Mouse (Mus musculus) myocyte (in vitro differentiated cells): ENCODE data around the gene Tmeff1. TPM values are rescaled to one million over a fixed set of nuclear protein-coding genes. Genes with fewer than 3 reads are reported as not detected.

Source experiments
- H3K27me3 ChIP-seq: one replicate; pipeline ENCODE4 v1.6.1; 2011; ENCODE audit not compliant: control insufficient read depth, insufficient read depth, insufficient read length
- H3K36me3 ChIP-seq: one replicate; pipeline ENCODE4 v1.6.1; 2011; ENCODE audit not compliant: control insufficient read depth, insufficient read depth
- H3K4me2 ChIP-seq: one replicate; pipeline ENCODE4 v1.6.1; 2011; ENCODE audit warnings: low read depth, control low read depth
- H3K4me3 ChIP-seq: one replicate; pipeline ENCODE4 v1.5.1; 2011; ENCODE audit warnings: mild to moderate bottlenecking, control low read depth, moderate library complexity
- H3K79me2 ChIP-seq: one replicate; pipeline ENCODE4 v1.6.1; 2011; ENCODE audit not compliant: control insufficient read depth, insufficient read depth
- H3ac ChIP-seq: one replicate; pipeline ENCODE4 v1.6.1; 2011; ENCODE audit not compliant: control insufficient read depth, insufficient read length
- CEBPB ChIP-seq: IDR thresholded peaks from 2 replicates; pipeline ENCODE4 v1.6.1; 2011; ENCODE audit warnings: mild to moderate bottlenecking, moderate library complexity; ENCODE audit not compliant: poor library complexity, insufficient read depth, severe bottlenecking
- E2F4 ChIP-seq: IDR thresholded peaks from one replicate; pipeline ENCODE4 v1.6.1; 2011; ENCODE audit warnings: mild to moderate bottlenecking, control low read depth, moderate library complexity; ENCODE audit not compliant: insufficient read depth
- MAX ChIP-seq: IDR thresholded peaks from one replicate; pipeline ENCODE4 v1.6.1; 2011; ENCODE audit warnings: low read depth, mild to moderate bottlenecking, control low read depth
- MYOD1 ChIP-seq, 3 experiments: IDR thresholded peaks; one replicate each; pipeline ENCODE4 v1.6.1; 2011; ENCODE audit warnings: control low read depth in 2 of 3, low read depth in 2 of 3, mild to moderate bottlenecking in 2 of 3, moderate library complexity in 1 of 3; ENCODE audit not compliant: insufficient read length in 2 of 3, control insufficient read depth in 1 of 3
- MYOG ChIP-seq, 3 experiments: IDR thresholded peaks; one replicate each; pipeline ENCODE4 v1.6.1; 2011; ENCODE audit warnings: control low read depth in 2 of 3, low read depth in 2 of 3, mild to moderate bottlenecking in 2 of 3; ENCODE audit not compliant: insufficient read length in 2 of 3, control insufficient read depth in 1 of 3, insufficient read depth in 1 of 3
- POLR2A ChIP-seq: IDR thresholded peaks from one replicate; pipeline ENCODE4 v1.6.1; 2011; ENCODE audit warnings: low read depth, mild to moderate bottlenecking, control low read depth, moderate library complexity; ENCODE audit not compliant: insufficient read length
- POLR2AphosphoS2 ChIP-seq: IDR thresholded peaks from one replicate; pipeline ENCODE4 v1.6.1; 2011; ENCODE audit warnings: low read depth, control low read depth; ENCODE audit not compliant: insufficient read length
- REST ChIP-seq: IDR thresholded peaks from one replicate; pipeline ENCODE4 v1.6.1; 2011; ENCODE audit warnings: mild to moderate bottlenecking, control low read depth, moderate library complexity; ENCODE audit not compliant: insufficient read depth, insufficient read length
- SRF ChIP-seq: IDR thresholded peaks from one replicate; pipeline ENCODE4 v1.6.1; 2011; ENCODE audit warnings: low read depth; ENCODE audit not compliant: control insufficient read depth, insufficient read length
- TCF12 ChIP-seq: IDR thresholded peaks from one replicate; pipeline ENCODE4 v1.6.1; 2011; ENCODE audit warnings: mild to moderate bottlenecking, control low read depth; ENCODE audit not compliant: poor library complexity, insufficient read depth, severe bottlenecking
- TCF3 ChIP-seq: IDR thresholded peaks from one replicate; pipeline ENCODE4 v1.6.1; 2011; ENCODE audit warnings: low read depth, control low read depth; ENCODE audit not compliant: insufficient read length
- USF1 ChIP-seq: IDR thresholded peaks from one replicate; pipeline ENCODE4 v1.6.1; 2011; ENCODE audit warnings: low read depth, mild to moderate bottlenecking, control low read depth, moderate library complexity
- polyA plus RNA-seq: library from polyadenylated mRNA; unstranded; fragments of >200 nt; fragmentation: generic; extraction: Trizol; gene quantifications from one replicate; pipeline ENCODE4 v1.2.1, GENCODE M21; 2012; ENCODE audit warnings: missing spikeins

Gene Tmeff1
- polyA plus RNA-seq, 1 experiment = 19.6 TPM

- Histone ChIP-seq H3K79me2 (peaks cover 38% of the 10 kb centered on the region), H3K36me3 (peaks cover 3% of the 10 kb centered on the region), H3ac (peak overlapping the region; percentile 43), H3K27me3 (no peaks in the 10 kb centered on the region), H3K4me2 (peak overlapping the region; percentile 85), H3K4me3 (peak overlapping the region; percentile 41)
- TF ChIP-seq MAX (no peak), MYOD1 (IDR thresholded peaks at IDR 0.05; ENCODE audit: control insufficient read depth in 1 of 3, insufficient read length in 2 of 3, low read depth in 2 of 3) (peak in 1 of 3 experiments; percentile 9), POLR2A (no peak)
These were observed 79.0 kb downstream of the Tmeff1 start for GRCm38 (mm10) chr4:48664021-48664420.

DNA sequence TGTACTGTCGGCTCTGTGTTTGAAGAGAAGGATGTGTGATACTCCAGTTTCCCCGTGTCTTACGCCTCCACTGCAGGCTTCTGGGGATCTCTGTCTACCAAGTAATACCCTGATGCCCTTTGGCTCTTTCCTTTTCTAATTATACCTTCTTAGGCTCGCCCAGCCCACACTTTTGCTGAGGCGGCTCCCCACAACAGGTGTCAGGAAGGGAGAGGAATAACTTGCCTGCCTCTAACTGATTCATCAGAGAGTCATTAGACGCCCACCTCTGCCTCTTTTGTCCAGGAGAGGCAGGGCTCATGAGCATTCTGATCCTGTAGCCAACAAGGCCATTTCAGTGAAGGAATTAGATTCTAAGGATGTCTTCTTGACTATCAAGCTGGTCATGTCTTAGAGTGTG, 82.3 kb downstream of the Tmeff1 start:
- H3ac ChIP-seq = no peak overlapping the region
- H3K4me3 ChIP-seq = peak overlapping the region; percentile 41
- peak overlapping the region; percentile 76 for H3K4me2 ChIP-seq
- peaks cover 56% of the 10 kb centered on the region for H3K79me2 ChIP-seq
- peaks cover 17% of the 10 kb centered on the region for H3K36me3 ChIP-seq
- TF ChIP-seq REST = no peak
- TF ChIP-seq TCF12 = peak; percentile 42
- TF ChIP-seq CEBPB = no peak
- no peak for TF ChIP-seq MAX
- TF ChIP-seq USF1 = no peak
- TF ChIP-seq MYOD1 (IDR thresholded peaks at IDR 0.05; ENCODE audit: control insufficient read depth in 1 of 3, insufficient read length in 2 of 3, low read depth in 2 of 3) = peak; percentile 19 to 90 (median 69)
- no peak for TF ChIP-seq E2F4
- TF ChIP-seq TCF3 = no peak
- TF ChIP-seq POLR2AphosphoS2 = peak; percentile 38
- TF ChIP-seq MYOG (IDR thresholded peaks at IDR 0.05; ENCODE audit: control insufficient read depth in 1 of 3, insufficient read depth in 1 of 3, insufficient read length in 2 of 3, low read depth in 2 of 3) = peak in 2 of 3 experiments; percentile 43 to 78
- TF ChIP-seq POLR2A = peak; percentile 40
- TF ChIP-seq SRF = no peak
- no peaks in the 10 kb centered on the region for H3K27me3 ChIP-seq

DNA sequence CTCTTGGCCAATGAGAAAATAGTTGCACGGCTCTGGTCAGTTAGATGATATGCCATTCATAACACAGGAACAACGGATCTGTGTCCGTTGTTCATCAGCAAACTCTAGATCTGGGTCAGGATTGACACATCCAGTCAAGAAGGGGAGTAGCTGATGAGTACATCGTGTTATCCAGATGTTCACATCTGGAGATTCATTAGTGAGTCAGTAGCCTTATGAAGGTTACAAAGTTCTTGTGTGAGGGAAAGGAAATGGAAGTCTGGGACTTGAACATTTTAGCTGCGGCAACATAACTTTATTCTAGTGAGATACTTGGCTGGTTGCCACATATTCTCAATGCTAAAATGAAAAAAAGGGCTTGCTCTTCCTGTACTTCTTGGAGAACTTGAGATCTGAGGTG, 87.9 kb downstream of the Tmeff1 start:
- Histone ChIP-seq H3ac (no peak overlapping the region), H3K4me3 (no peak overlapping the region), H3K36me3 (peaks cover 56% of the 10 kb centered on the region), H3K4me2 (no peak overlapping the region), H3K27me3 (no peaks in the 10 kb centered on the region), H3K79me2 (peaks cover 20% of the 10 kb centered on the region)
- TF ChIP-seq TCF3 = no peak

- Histone ChIP-seq H3K4me2 (no peak overlapping the region), H3K36me3 (peaks cover 52% of the 10 kb centered on the region), H3ac (no peak overlapping the region), H3K79me2 (peaks cover 14% of the 10 kb centered on the region), H3K27me3 (no peaks in the 10 kb centered on the region), H3K4me3 (no peak overlapping the region)
- TF ChIP-seq CEBPB (no peak), POLR2AphosphoS2 (no peak), MYOD1 (IDR thresholded peaks at IDR 0.05; ENCODE audit: control insufficient read depth in 1 of 3, insufficient read length in 2 of 3, low read depth in 2 of 3) (no peak), REST (no peak), POLR2A (no peak), TCF12 (no peak), MAX (no peak), MYOG (IDR thresholded peaks at IDR 0.05; ENCODE audit: control insufficient read depth in 1 of 3, insufficient read depth in 1 of 3, insufficient read length in 2 of 3, low read depth in 2 of 3) (no peak), E2F4 (no peak), SRF (no peak), USF1 (no peak), TCF3 (no peak)
These were observed 89.4 kb downstream of the Tmeff1 start for GRCm38 (mm10) chr4:48674412-48674811.

DNA sequence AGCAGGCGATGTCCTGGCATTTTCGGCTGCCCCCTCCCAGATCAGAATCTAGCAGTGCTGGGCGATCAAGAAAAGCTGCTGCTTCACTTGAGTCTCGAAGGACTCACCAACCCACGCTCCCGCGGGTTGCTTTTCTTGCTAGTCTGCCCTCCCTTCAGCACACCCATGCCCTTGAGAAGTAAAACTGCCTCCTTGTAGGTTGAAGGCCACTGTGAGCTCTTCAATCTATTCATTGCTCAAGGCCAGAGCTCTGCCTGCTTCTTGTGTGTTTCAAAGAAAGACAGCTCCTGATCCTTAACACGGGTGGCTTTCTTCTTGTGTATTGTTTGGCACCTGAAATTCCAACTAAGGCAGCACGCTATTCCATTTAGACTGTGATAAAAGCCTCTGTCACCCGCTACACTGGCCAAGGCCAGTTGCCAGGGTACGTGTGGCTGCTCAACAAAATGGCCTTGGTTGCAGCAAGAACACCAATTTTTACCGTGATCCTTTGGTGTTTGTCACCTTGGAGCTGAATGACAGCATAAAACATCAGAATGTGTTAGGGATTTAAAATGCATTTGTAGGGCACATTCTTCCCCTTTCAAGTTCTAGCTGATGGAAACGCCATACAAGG, 91.7 kb downstream of the Tmeff1 start:
- no peak overlapping the region for H3K4me2 ChIP-seq
- TF ChIP-seq POLR2AphosphoS2 (peak; percentile 32), POLR2A (no peak)
- H3K79me2 ChIP-seq = no peaks in the 10 kb centered on the region
- peaks cover 43% of the 10 kb centered on the region for H3K36me3 ChIP-seq
- no peaks in the 10 kb centered on the region for H3K27me3 ChIP-seq
- H3ac ChIP-seq = no peak overlapping the region
- H3K4me3 ChIP-seq = no peak overlapping the region

- peaks cover 39% of the 10 kb centered on the region for H3K36me3 ChIP-seq
- H3K4me3 ChIP-seq = no peak overlapping the region
- no peaks in the 10 kb centered on the region for H3K79me2 ChIP-seq
- peak; percentile 84 for TF ChIP-seq POLR2AphosphoS2
- no peak for TF ChIP-seq E2F4
- no peak for TF ChIP-seq MAX
- H3ac ChIP-seq = no peak overlapping the region
- no peak overlapping the region for H3K4me2 ChIP-seq
- H3K27me3 ChIP-seq = no peaks in the 10 kb centered on the region
These were observed 92.3 kb downstream of the Tmeff1 start for GRCm38 (mm10) chr4:48677276-48677675.
